Mouse (Mus musculus) midbrain, embryonic 16.5 days (tissue): ENCODE data around the gene Trp53i13. TPM values are rescaled to one million over a fixed set of nuclear protein-coding genes. Genes with fewer than 3 reads are reported as not detected.
A peak's percentile ranks its signal among the peaks of the same experiment; 100 is the strongest.
"Not testable (repeated sequence)": the region's sequence is repeated elsewhere in the genome, so short reads cannot be mapped to it uniquely, and the experiment has no call there.

ENCODE experiments used
- ATAC-seq: fragments of 200-750 bp; cut with Nextera tagmentation; 2 replicates; pipeline ENCODE4 v1.8.0; 2017; ENCODE audit warnings: moderate TSS enrichment
- H3K27ac ChIP-seq: fragments of 300-500 bp; sonication (generic); 2 replicates; pipeline ENCODE4 v1.5.1; 2014; ENCODE audit warnings: mild to moderate bottlenecking, low read length, mixed read lengths
- H3K27me3 ChIP-seq: fragments of 300-500 bp; sonication (generic); 2 replicates; pipeline ENCODE4 v1.6.1; 2014; ENCODE audit warnings: low read depth, low read length, mixed read lengths; ENCODE audit not compliant: control insufficient read depth, insufficient read depth
- H3K36me3 ChIP-seq: fragments of 300-500 bp; sonication (generic); 2 replicates; pipeline ENCODE4 v1.6.1; 2014; ENCODE audit warnings: mild to moderate bottlenecking, low read length, moderate library complexity, mixed read lengths; ENCODE audit not compliant: control insufficient read depth, insufficient read depth
- H3K4me1 ChIP-seq: fragments of 300-500 bp; sonication (generic); 2 replicates; pipeline ENCODE4 v1.6.1; 2014; ENCODE audit warnings: mild to moderate bottlenecking, low read length, mixed read lengths; ENCODE audit not compliant: control insufficient read depth, insufficient read depth
- H3K4me2 ChIP-seq: fragments of 300-500 bp; sonication (generic); 2 replicates; pipeline ENCODE4 v1.6.1; 2014; ENCODE audit warnings: mild to moderate bottlenecking, low read length, mixed read lengths
- H3K4me3 ChIP-seq: fragments of 300-500 bp; sonication (generic); 2 replicates; pipeline ENCODE4 v1.5.1; 2014; ENCODE audit warnings: low read depth, mild to moderate bottlenecking, low read length, moderate library complexity, mixed read lengths
- H3K9ac ChIP-seq: fragments of 300-500 bp; sonication (generic); 2 replicates; pipeline ENCODE4 v1.6.1; 2014; ENCODE audit warnings: low read depth, low read length, mixed read lengths
- H3K9me3 ChIP-seq: fragments of 300-500 bp; sonication (generic); replicated peaks from 2 replicates; pipeline ENCODE4 v1.6.1; 2014; ENCODE audit warnings: mild to moderate bottlenecking, low read length, mixed read lengths; ENCODE audit not compliant: control insufficient read depth, poor library complexity, severe bottlenecking
- WGBS: fragments of 180-500 bp; shearing (Covaris S2); extraction: QIAGEN DNeasy Blood & Tissue Kit; methylation state at CpG from one replicate; pipeline ENCODE4 v1.1.7; 2014; 5-methylcytosine and 5-hydroxymethylcytosine counted together
- polyA plus RNA-seq: library from polyadenylated mRNA; unstranded; fragments of >200 nt; fragmentation: Nextera tagmentation; extraction: Ambion mirVana; gene quantifications from 2 replicates; pipeline ENCODE4 v1.2.1, GENCODE M21; 2015

Gene Trp53i13
- 10.5 and 12.6 TPM in 2 replicates for polyA plus RNA-seq

DNA sequence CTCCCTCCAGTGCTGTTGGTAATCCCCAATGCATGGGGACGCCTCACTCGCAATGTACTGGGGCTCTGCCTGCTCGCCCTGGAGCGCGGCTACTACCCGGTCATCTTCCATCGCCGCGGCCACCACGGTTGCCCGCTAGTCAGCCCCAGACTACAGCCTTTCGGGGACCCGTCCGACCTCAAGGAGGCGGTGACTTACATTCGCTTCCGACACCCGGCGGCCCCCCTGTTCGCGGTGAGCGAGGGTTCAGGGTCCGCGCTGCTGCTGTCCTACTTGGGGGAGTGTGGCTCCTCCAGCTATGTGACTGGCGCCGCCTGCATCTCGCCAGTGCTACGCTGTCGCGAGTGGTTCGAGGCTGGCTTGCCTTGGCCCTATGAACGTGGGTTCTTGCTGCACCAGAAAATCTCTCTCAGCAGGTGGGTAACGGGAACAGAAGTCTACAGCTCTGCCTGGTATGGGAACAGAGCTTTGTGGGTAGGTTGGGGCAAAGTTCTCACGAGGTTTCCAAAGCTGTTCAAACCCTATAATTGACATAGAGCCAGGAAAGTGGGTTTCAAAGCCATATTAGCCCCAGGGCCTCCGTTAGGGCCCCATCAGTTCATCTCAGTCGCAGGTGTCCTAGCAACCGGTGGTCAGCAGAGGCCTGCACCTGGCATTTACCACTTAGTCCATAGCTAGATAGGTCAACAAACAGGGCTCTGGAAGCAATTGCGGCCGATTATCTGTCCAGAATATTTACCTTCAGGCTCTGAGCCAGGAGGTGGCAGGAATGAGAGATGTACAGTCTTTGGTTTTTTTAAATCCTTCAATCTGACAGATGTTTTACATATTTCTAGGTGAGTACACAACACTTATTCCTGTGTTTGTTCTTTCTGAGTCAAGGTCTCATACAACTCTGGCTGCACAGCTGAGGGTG is at the start of gene Trp53i13:
Trp53i13 (minus strand) TSS at position 344 of the 916 bp plus-strand sequence.
- H3K4me1 ChIP-seq: peaks cover 28% of the 10 kb centered on the region
- peak within 1 kb of the TSS; percentile 77 for H3K4me2 ChIP-seq
- 8% methylated on average over 39 of the region's 39 CpGs for WGBS
- H3K36me3 ChIP-seq: no peaks in the 10 kb centered on the region
- H3K27ac ChIP-seq: no peak within 1 kb of the TSS
- H3K9me3 ChIP-seq: no peaks in the 10 kb centered on the region
- H3K27me3 ChIP-seq: peaks cover 13% of the 10 kb centered on the region
- no peak for ATAC-seq
- H3K9ac ChIP-seq: peak within 1 kb of the TSS; percentile 54
- peak within 1 kb of the TSS; percentile 50 for H3K4me3 ChIP-seq

DNA sequence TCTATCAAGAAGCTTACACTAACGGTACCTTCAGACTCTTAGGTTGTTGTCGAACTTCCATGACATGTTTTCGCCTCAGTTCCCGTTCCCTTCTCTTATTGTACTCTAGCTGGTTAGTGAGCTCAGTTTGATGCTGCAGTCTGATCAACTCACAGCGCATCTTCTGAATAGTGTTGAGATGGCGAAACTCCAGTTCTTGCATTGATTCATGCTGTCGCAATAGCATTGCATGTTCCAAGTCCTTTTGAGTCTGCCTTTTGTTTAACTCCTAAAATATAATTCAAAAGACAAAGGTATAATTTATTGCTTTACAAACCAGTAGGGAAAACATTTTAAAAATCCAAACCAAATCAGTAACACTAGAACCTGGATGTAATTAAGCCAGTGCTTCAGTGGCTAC is 29.5 kb upstream of the Trp53i13 start:
- no peak overlapping the region for H3K9ac ChIP-seq
- H3K27me3 ChIP-seq: no peaks in the 10 kb centered on the region
- no peak overlapping the region for H3K4me3 ChIP-seq
- no peaks in the 10 kb centered on the region for H3K4me1 ChIP-seq
- ATAC-seq: no peak
- no peak overlapping the region for H3K4me2 ChIP-seq
- H3K27ac ChIP-seq: no peak overlapping the region
- no peaks in the 10 kb centered on the region for H3K9me3 ChIP-seq
- peaks cover 41% of the 10 kb centered on the region for H3K36me3 ChIP-seq
- 96% methylated on average over 7 of the region's 7 CpGs for WGBS

DNA sequence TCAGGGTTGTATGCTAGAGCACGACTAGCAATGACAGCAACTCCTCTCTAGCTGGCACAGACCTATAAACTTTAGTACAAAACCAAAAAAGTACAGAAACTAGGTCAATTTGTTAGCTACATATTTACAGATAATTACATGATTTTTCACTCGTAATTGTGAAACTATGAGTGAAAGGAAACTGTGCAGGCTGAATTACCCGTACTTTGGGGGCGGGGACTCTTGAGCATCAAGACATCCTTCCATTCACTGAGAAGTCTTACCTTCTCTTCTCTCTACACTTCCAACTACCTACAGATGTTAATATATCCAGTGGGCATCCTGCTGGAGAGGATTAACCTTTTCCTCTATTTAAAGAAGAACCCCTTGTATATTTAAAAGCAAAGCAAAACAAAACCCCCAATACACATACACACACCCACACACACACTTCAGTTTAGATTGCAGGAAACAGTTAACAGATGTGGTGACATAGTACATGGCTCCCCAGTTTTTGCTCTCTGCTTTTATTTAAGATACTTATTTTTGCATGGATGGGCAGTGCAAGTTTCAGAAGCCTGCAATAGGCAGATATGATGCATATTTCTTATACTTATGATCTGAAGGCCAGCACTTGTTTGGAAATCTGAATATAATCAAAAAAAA is 16.5 kb upstream of the Trp53i13 start:
- Histone ChIP-seq H3K4me1 (no peaks in the 10 kb centered on the region), H3K4me2 (no peak overlapping the region), H3K9me3 (no peaks in the 10 kb centered on the region), H3K27me3 (no peaks in the 10 kb centered on the region), H3K4me3 (no peak overlapping the region), H3K36me3 (peaks cover 2% of the 10 kb centered on the region; the same call in 1 of the 2 replicates), H3K9ac (no peak overlapping the region), H3K27ac (no peak overlapping the region)
- no peak for ATAC-seq
- WGBS: 91% methylated on average over 4 of the region's 4 CpGs

DNA sequence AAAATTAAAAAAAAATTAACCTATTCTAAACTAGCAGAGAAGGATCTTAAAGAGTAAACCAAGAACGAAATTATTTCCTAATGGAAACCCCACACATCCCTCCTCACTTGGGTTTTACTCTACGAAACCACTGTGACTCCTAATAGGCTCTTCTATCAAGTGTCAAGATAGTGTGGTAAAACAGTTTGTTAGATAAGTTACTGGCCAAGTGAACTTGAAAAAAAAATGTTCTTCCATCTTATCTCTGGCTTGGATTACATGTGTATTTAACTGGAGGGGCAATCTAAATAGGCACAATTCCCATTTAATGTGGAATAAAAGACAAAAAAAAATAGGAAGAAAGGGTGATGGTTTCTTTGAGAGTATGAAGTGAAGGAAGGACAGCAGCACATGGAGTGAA is 15.1 kb upstream of the Trp53i13 start:
- H3K27ac ChIP-seq: no peak overlapping the region
- no peaks in the 10 kb centered on the region for H3K27me3 ChIP-seq
- no peak for ATAC-seq
- H3K4me3 ChIP-seq: no peak overlapping the region
- no peaks in the 10 kb centered on the region for H3K4me1 ChIP-seq
- over 99% methylated on average over 2 of the region's 2 CpGs for WGBS
- no peak overlapping the region for H3K9ac ChIP-seq
- peaks cover under 1% of the 10 kb centered on the region; the same call in 1 of the 2 replicates for H3K36me3 ChIP-seq
- no peaks in the 10 kb centered on the region for H3K9me3 ChIP-seq
- no peak overlapping the region for H3K4me2 ChIP-seq

DNA sequence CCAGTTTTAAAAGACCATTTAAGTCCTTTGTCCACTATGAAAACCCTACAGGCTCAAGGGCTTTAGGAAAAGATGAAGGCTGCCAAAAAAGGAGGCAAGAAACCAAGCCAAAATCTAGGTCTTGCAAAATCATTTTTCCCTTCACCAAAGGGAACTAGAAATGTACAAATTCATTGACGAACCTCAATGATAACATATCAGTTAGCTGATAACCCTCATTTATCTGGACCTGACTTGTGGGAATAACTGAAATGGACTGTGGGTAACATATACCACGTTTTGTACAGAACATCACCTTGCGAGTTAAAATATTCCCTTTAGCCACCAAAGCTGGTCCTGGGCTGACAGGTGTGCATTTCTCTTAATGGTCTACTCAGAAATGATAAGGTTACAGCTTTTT is 13.9 kb upstream of the Trp53i13 start:
- Histone ChIP-seq H3K4me1 (no peaks in the 10 kb centered on the region), H3K9ac (no peak overlapping the region), H3K4me2 (no peak overlapping the region), H3K27ac (no peak overlapping the region), H3K27me3 (no peaks in the 10 kb centered on the region), H3K36me3 (no peaks in the 10 kb centered on the region), H3K4me3 (no peak overlapping the region), H3K9me3 (no peaks in the 10 kb centered on the region)
- no peak for ATAC-seq
- 91% methylated on average over 3 of the region's 3 CpGs for WGBS

DNA sequence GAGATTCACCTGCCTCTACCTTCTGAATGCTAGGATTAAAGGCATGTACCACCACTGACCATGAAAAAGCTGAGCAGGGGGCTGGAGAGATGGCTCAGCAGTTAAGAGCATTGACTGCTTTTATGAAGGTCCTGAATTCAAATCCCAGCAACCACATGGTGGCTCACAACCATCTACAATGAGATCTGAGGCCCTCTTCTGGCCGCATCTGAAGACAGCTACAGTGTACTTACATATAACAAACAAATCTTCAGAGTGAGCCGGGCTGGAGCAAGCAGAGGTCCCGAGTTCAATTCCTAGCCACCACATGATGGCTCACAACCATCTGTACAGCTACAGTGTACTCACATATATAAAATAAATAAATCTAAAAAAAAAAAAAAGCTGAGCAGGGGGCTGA is 12.6 kb upstream of the Trp53i13 start:
- 88% methylated on average over 3 of the region's 3 CpGs for WGBS

DNA sequence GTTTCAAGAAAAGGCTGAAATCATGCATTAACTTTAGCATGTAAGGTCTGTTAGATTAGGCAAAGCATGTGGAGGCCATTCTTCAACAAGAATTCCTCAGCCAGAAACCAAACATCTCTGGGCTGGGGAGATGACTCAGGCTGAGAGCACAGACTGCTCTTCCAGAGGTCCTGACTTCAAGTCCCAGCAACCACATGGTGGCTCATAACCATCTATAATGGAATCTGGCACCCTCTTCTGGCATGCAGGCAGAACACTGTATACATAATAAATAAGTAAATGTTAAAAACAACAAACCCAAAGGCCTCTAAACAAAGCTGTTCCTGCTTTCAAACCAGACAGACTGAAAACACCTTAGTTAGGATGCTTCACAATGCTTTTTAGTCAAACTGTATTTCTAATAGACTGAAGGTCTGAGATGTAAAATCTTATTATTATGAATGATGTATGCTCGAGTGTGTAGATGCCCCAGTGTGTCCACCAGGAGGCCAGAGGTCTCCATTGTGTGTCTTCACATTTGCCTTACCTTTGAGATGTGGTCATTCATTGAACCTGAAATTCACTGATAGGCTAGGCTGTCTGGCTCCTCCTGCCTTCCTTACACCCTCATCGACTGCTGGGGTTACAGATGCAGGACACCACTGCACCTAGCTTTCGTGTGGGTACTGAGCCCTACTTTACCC is 10.2 kb upstream of the Trp53i13 start:
- no peaks in the 10 kb centered on the region for H3K9me3 ChIP-seq
- no peak overlapping the region for H3K9ac ChIP-seq
- H3K36me3 ChIP-seq: no peaks in the 10 kb centered on the region
- no peak overlapping the region for H3K4me2 ChIP-seq
- no peak overlapping the region for H3K27ac ChIP-seq
- H3K4me1 ChIP-seq: no peaks in the 10 kb centered on the region
- ATAC-seq: no peak
- WGBS: 80% methylated on average over 3 of the region's 3 CpGs
- H3K27me3 ChIP-seq: no peaks in the 10 kb centered on the region
- no peak overlapping the region for H3K4me3 ChIP-seq

More for the DNA sequence above, 12.6 kb upstream of the Trp53i13 start:
- not testable (repeated sequence) for H3K4me3 ChIP-seq, H3K27ac ChIP-seq, ATAC-seq, H3K4me1 ChIP-seq, H3K4me2 ChIP-seq, H3K27me3 ChIP-seq, H3K9ac ChIP-seq, H3K36me3 ChIP-seq, H3K9me3 ChIP-seq

DNA sequence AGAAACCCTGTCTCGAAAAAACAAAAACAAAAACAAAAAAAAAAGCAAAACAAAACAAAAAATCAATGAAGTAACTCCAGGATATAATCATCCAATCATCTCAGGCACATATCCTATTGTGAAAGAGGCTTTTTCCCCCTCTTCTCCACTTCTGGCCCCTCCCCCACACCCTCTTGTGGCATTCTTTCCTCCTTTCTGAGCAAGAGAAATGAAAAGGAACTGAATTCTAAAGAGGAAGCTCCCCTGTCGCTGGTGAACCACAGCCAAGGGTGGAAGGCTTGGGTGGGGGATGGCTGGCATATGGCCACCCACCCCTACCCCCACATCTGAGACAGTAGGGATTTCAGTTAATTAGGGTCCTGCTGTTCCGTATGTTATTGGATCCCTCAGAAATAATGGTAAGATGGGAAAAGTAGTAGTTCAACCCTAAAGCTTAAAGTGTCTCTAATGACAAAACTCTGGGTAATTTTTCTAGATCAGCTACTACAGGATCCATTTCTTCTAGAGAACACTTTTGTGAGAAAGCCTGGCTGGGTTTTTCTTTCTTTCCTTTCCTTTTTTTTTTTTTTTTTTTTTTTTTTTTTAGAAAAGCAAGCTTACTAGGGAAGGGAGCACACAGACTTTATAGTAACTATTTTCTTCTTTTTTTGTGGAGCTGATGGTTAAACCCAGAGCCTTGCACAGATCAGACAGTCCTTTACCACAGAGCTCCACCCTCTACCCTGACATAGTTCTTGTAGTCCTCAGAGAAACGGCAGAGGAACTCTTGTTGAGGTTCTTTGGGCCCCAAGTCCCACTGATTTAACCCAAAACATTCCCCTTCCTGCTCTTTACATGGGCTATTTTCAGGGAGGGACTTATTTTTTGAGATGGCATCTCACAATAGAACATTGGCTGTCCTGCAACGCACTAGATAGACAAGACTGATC is 5.1 kb upstream of the Trp53i13 start:
- no peak overlapping the region for H3K9ac ChIP-seq
- H3K9me3 ChIP-seq: no peaks in the 10 kb centered on the region
- no peaks in the 10 kb centered on the region for H3K36me3 ChIP-seq
- H3K4me3 ChIP-seq: no peak overlapping the region
- H3K4me2 ChIP-seq: no peak overlapping the region
- peaks cover 3% of the 10 kb centered on the region for H3K27me3 ChIP-seq
- ATAC-seq: no peak
- WGBS: 43% methylated on average over 5 of the region's 5 CpGs
- H3K27ac ChIP-seq: no peak overlapping the region
- H3K4me1 ChIP-seq: peaks cover 6% of the 10 kb centered on the region; the same call in 1 of the 2 replicates
